Mouse (Mus musculus) lung, adult 2 months (tissue): ENCODE data around the gene Nudt15.

ENCODE experiments used
- CTCF ChIP-seq: fragments of 200-500 bp; IDR thresholded peaks from 2 replicates; pipeline ENCODE4 v1.5.1; 2011; ENCODE audit warnings: mild to moderate bottlenecking, low read length, control low read depth; ENCODE audit not compliant: insufficient read depth
- POLR2A ChIP-seq: fragments of 200-500 bp; IDR thresholded peaks from 2 replicates; pipeline ENCODE4 v1.6.1; 2011; ENCODE audit warnings: low read depth, mild to moderate bottlenecking, control low read depth, low read length, borderline replicate concordance; ENCODE audit errors: extremely low read depth

DNA sequence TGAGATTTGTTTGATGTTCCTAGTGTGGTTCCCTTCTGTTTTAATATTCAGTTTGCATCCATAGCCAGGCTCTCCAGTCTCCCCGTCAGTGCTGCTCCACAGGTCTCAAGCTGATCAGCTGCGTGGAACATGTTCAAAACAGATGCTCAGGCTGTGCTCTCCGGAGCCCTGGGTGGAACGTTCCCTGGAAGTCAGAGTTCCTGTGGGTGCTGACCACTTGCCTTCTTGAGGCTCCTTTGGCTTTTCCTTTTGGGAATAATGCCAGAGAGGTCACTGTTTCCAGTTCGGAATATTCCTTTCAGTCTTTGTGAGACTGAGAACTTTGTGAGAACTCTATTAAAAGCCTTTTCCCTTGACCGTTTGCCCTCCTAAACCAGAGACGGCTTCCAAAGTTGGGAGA, 72.5 kb downstream of the Nudt15 start:
- TF ChIP-seq POLR2A (no peak), CTCF (no peak)
